Mouse (Mus musculus) B cell, adult (primary cell): ENCODE results near the gene Rassf9. TPM values are rescaled to one million over a fixed set of nuclear protein-coding genes. Genes with fewer than 3 reads are reported as not detected.

Source experiments
- total RNA-seq: library from RNA; stranded (reverse); gene quantifications from 4 replicates; pipeline ENCODE4 v1.2.4, GENCODE M21; 2023; ENCODE audit not compliant: inconsistent age

Rassf9 gene
- total RNA-seq: not detected in 4 replicates

GRCm38 (mm10) chr10:102511807-102512461 is at the start of gene Rassf9:
Gene Rassf9 (plus strand): TSS chr10:102512222.

GRCm38 (mm10) chr10:102490386-102490785 is 21.6 kb upstream of the Rassf9 start, which contains the start of gene Nts:
Gene Nts (minus strand): TSS chr10:102490486.

Other genes with a start within 250 kb of the Rassf9 start
- not detected in 4 replicates for gene Nts, start 21.7 kb upstream of the Rassf9 start, total RNA-seq